Mouse (Mus musculus): ENCODE measurements at regions not wholly inside any gene's neighbourhood (a gene's known extent, or its start where the extent isn't known, plus 50 kb on each side); places are given as distances from the start of the nearest gene placed in this dataset.
A peak's percentile ranks its signal among the peaks of the same experiment; 100 is the strongest.

GRCm38 (mm10) chr11:109032729-109033128, 111.4 kb downstream of the E030025P04Rik start:
- DNase-seq = peak; percentile 76
- no peaks in the 10 kb centered on the region for H3K27me3 ChIP-seq (ENCODE audit: control insufficient read depth, insufficient read depth, low read length)
- no peaks in the 10 kb centered on the region for H3K9me3 ChIP-seq (ENCODE audit: control insufficient read depth, low read length)
- H3K36me3 ChIP-seq (ENCODE audit: control insufficient read depth, insufficient read depth, low read length) = no peaks in the 10 kb centered on the region
- H3K9ac ChIP-seq (replicated peaks; ENCODE audit: low read length) = no peak overlapping the region
- H3K4me2 ChIP-seq (ENCODE audit: low read length) = no peak overlapping the region
- no peak overlapping the region for H3K4me3 ChIP-seq (replicated peaks; ENCODE audit: low read depth, low read length)
- H3K27ac ChIP-seq (replicated peaks; ENCODE audit: low read depth, low read length) = peak overlapping the region; percentile 45; the same call in 1 of the 2 replicates
- peaks cover 5% of the 10 kb centered on the region for H3K4me1 ChIP-seq (ENCODE audit: control insufficient read depth, insufficient read depth, low read length)
- peak; percentile 17; the same call in 1 of the 2 replicates for ATAC-seq (ENCODE audit: low FRiP score, low TSS enrichment)
- WGBS = 14% methylated on average over 6 of the region's 6 CpGs

DNA sequence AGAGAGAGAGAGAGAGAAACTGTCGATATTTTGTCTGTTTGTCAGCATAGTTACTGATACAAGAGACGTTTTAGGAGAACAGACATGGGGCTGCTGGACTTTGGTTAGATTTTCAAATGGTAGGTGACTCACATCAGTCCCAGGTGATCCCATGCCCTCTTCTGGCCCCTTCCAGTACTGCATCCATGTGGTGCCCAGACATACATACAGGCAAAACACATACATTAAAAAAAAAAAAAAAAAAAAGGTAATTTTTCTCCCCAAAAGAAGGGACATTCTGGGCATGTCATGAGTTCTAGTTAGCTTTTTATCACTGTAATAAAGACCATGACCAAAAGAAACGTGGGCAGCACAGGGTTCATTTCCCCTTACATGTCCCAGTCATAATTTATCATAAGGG, 110.3 kb downstream of the Axin2 start:
- 24% methylated on average over 3 of the region's 3 CpGs for WGBS
- Histone ChIP-seq H3K36me3 (ENCODE audit: control insufficient read depth, insufficient read depth, low read length) (no peaks in the 10 kb centered on the region), H3K4me3 (replicated peaks; ENCODE audit: low read depth, low read length) (no peak overlapping the region), H3K27me3 (ENCODE audit: control insufficient read depth, insufficient read depth, low read length) (no peaks in the 10 kb centered on the region), H3K9me3 (ENCODE audit: control insufficient read depth, low read length) (no peaks in the 10 kb centered on the region), H3K27ac (replicated peaks; ENCODE audit: low read depth, low read length) (no peak overlapping the region), H3K4me1 (ENCODE audit: control insufficient read depth, insufficient read depth, low read length) (peaks cover 5% of the 10 kb centered on the region), H3K9ac (replicated peaks; ENCODE audit: low read length) (no peak overlapping the region), H3K4me2 (ENCODE audit: low read length) (no peak overlapping the region)
- ATAC-seq (ENCODE audit: low FRiP score, low TSS enrichment) (no peak; the same call in 1 of the 2 replicates), DNase-seq (peak; percentile 76)

DNA sequence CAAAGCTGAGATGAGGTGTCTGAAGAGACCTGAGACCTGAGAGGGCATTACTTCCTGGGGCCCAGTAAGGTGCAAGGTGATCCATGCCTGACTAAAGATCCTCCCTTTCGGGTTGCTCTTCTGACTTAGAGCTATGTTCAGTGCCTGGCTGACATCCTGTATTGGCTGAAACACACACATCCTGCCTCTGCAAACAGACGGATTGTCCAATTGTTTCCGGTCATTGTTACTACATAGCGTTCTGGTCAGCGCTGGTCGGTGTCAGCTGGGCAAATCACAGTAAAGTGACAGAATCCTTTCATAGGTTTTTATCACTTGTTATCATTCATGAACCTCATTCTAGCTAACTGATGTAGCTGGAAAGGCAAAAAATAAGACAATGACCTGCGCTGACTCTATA, 109.7 kb downstream of the Axin2 start:
- Histone ChIP-seq H3K36me3 (ENCODE audit: control insufficient read depth, insufficient read depth, low read length) (no peaks in the 10 kb centered on the region), H3K4me3 (replicated peaks; ENCODE audit: low read depth, low read length) (no peak overlapping the region), H3K9me3 (ENCODE audit: control insufficient read depth, low read length) (no peaks in the 10 kb centered on the region), H3K27me3 (ENCODE audit: control insufficient read depth, insufficient read depth, low read length) (no peaks in the 10 kb centered on the region), H3K4me2 (ENCODE audit: low read length) (no peak overlapping the region), H3K4me1 (ENCODE audit: control insufficient read depth, insufficient read depth, low read length) (peaks cover 5% of the 10 kb centered on the region), H3K27ac (replicated peaks; ENCODE audit: low read depth, low read length) (no peak overlapping the region), H3K9ac (replicated peaks; ENCODE audit: low read length) (no peak overlapping the region)
- WGBS = 50% methylated on average over 7 of the region's 7 CpGs
- no peak for DNase-seq
- no peak for ATAC-seq (ENCODE audit: low FRiP score, low TSS enrichment)

DNA sequence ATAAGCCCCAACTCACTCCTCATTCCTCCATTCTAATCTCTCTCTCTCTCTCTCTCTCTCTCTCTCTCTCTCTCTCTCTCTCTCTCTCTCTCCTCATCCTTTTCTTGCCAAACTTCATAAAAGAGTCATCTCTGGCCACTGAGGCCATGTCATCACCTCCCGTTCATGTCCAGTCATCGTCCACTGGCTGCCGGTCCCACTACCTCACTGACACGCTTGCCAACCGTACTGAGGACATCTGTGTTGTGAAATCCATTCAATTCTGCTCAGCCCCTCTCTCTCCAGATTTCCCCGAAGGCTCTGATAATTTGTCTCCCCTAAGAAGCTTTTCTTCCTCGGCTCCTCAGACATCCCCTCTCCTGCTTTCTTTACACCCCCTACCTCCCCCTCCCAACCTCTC, 94.7 kb downstream of the Axin2 start:
- DNase-seq = no peak
- Histone ChIP-seq H3K27ac (replicated peaks; ENCODE audit: low read depth, low read length) (no peak overlapping the region), H3K9me3 (ENCODE audit: control insufficient read depth, low read length) (no peaks in the 10 kb centered on the region), H3K27me3 (ENCODE audit: control insufficient read depth, insufficient read depth, low read length) (no peaks in the 10 kb centered on the region), H3K4me3 (replicated peaks; ENCODE audit: low read depth, low read length) (no peak overlapping the region), H3K4me2 (ENCODE audit: low read length) (no peak overlapping the region), H3K36me3 (ENCODE audit: control insufficient read depth, insufficient read depth, low read length) (no peaks in the 10 kb centered on the region), H3K9ac (replicated peaks; ENCODE audit: low read length) (no peak overlapping the region), H3K4me1 (ENCODE audit: control insufficient read depth, insufficient read depth, low read length) (no peaks in the 10 kb centered on the region)
- ATAC-seq (ENCODE audit: low FRiP score, low TSS enrichment) = no peak
- WGBS = 69% methylated on average over 7 of the region's 7 CpGs

DNA sequence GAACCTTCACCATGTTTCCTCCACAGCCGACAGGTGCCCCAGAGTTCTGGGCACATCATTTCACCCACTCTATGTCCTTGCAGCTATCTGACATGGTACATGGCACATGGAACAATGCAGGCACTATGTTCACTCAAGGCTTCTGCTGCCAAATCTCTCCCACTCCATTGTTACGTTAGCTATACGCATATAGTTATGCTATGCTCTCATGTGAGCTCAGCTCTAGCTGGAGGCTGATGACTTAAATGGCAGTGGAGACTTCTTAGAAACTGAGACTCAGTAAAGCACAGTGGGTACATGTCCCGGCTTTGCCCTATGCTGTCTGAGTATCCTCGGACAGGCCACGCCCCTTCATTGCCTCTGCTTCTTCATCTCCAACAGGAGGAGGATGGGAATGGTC, 91.0 kb downstream of the Axin2 start:
- ATAC-seq (ENCODE audit: low FRiP score, low TSS enrichment) (no peak), DNase-seq (no peak)
- Histone ChIP-seq H3K4me2 (ENCODE audit: low read length) (no peak overlapping the region), H3K36me3 (ENCODE audit: control insufficient read depth, insufficient read depth, low read length) (no peaks in the 10 kb centered on the region), H3K27ac (replicated peaks; ENCODE audit: low read depth, low read length) (no peak overlapping the region), H3K4me3 (replicated peaks; ENCODE audit: low read depth, low read length) (no peak overlapping the region), H3K9ac (replicated peaks; ENCODE audit: low read length) (no peak overlapping the region), H3K9me3 (ENCODE audit: control insufficient read depth, low read length) (no peaks in the 10 kb centered on the region), H3K4me1 (ENCODE audit: control insufficient read depth, insufficient read depth, low read length) (no peaks in the 10 kb centered on the region), H3K27me3 (ENCODE audit: control insufficient read depth, insufficient read depth, low read length) (no peaks in the 10 kb centered on the region)
- whole genome bisulfite sequencing = 94% methylated on average over 6 of the region's 6 CpGs

DNA sequence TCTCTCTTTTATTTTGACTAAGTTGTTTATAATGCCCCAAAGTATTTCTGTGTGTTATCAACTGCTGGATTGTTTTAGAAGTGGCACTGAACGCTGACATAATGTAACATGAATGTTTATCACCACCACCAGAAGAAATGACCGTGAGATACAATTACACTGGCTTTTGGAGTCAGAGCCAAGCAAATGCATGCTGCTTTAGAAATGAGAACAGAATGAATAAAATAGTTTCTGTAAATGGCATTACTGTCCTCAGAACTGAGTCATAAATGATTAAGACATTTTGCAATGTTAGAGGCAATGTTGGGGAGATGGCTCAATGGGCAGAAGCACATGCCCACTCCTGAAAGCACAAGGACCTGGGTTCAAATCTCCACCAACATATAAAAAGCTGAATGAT, 88.7 kb downstream of the Axin2 start:
- Histone ChIP-seq H3K9me3 (ENCODE audit: control insufficient read depth, low read length) (no peaks in the 10 kb centered on the region), H3K27ac (replicated peaks; ENCODE audit: low read depth, low read length) (no peak overlapping the region), H3K4me1 (ENCODE audit: control insufficient read depth, insufficient read depth, low read length) (no peaks in the 10 kb centered on the region), H3K4me2 (ENCODE audit: low read length) (no peak overlapping the region), H3K36me3 (ENCODE audit: control insufficient read depth, insufficient read depth, low read length) (no peaks in the 10 kb centered on the region), H3K9ac (replicated peaks; ENCODE audit: low read length) (no peak overlapping the region), H3K4me3 (replicated peaks; ENCODE audit: low read depth, low read length) (no peak overlapping the region), H3K27me3 (ENCODE audit: control insufficient read depth, insufficient read depth, low read length) (no peaks in the 10 kb centered on the region)
- no peak for DNase-seq
- WGBS = 86% methylated on average over 2 of the region's 2 CpGs
- no peak for ATAC-seq (ENCODE audit: low FRiP score, low TSS enrichment)

DNA sequence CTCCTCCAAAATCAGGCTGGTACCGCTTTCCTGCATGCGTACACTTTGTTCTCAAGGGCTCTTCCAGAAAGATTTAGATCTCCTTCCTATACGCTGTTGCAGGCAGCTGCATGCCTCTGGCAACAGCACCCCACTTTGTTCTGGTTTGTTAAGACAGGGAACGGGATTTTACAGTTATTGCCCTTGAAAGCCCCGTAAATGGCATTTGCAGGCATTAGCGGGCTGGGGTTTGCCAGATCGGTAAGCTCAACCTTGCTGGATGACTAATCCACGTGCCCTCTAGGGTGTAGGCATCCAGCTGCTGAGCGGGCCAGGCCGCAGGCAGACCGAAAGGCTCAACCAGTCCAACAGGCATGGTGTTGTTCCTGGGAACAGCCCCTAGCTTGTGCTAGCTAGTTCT, 85.5 kb downstream of the Axin2 start:
- Histone ChIP-seq H3K36me3 (ENCODE audit: control insufficient read depth, insufficient read depth, low read length) (no peaks in the 10 kb centered on the region), H3K4me3 (replicated peaks; ENCODE audit: low read depth, low read length) (no peak overlapping the region), H3K27ac (replicated peaks; ENCODE audit: low read depth, low read length) (no peak overlapping the region), H3K9ac (replicated peaks; ENCODE audit: low read length) (no peak overlapping the region), H3K9me3 (ENCODE audit: control insufficient read depth, low read length) (peaks cover 4% of the 10 kb centered on the region; the same call in 1 of the 2 replicates), H3K4me2 (ENCODE audit: low read length) (no peak overlapping the region), H3K27me3 (ENCODE audit: control insufficient read depth, insufficient read depth, low read length) (no peaks in the 10 kb centered on the region), H3K4me1 (ENCODE audit: control insufficient read depth, insufficient read depth, low read length) (no peaks in the 10 kb centered on the region)
- DNase-seq = no peak
- no peak for ATAC-seq (ENCODE audit: low FRiP score, low TSS enrichment)
- WGBS = 88% methylated on average over 11 of the region's 11 CpGs
